Mouse (Mus musculus) neural tube, embryonic 15.5 days (tissue): ENCODE data around the gene Olfr545. TPM values are rescaled to one million over a fixed set of nuclear protein-coding genes. Genes with fewer than 3 reads are reported as not detected.
A peak's percentile ranks its signal among the peaks of the same experiment; 100 is the strongest.
"Not testable (repeated sequence)": the region's sequence is repeated elsewhere in the genome, so short reads cannot be mapped to it uniquely, and the experiment has no call there.

Experiments used
- ATAC-seq: fragments of 200-750 bp; cut with Nextera tagmentation; 2 replicates; pipeline ENCODE4 v1.8.0; 2017; ENCODE audit warnings: mild to moderate bottlenecking, moderate TSS enrichment, moderate library complexity; ENCODE audit not compliant: low FRiP score
- H3K27ac ChIP-seq: fragments of 300-500 bp; sonication (generic); replicated peaks from 2 replicates; pipeline ENCODE4 v1.5.1; 2015; ENCODE audit warnings: mild to moderate bottlenecking, inconsistent platforms
- H3K27me3 ChIP-seq: fragments of 300-500 bp; sonication (generic); replicated peaks from 2 replicates; pipeline ENCODE4 v1.6.1; 2015; ENCODE audit warnings: inconsistent platforms
- H3K36me3 ChIP-seq: fragments of 300-500 bp; sonication (generic); 2 replicates; pipeline ENCODE4 v1.6.1; 2015; ENCODE audit warnings: inconsistent platforms
- H3K4me1 ChIP-seq: fragments of 300-500 bp; sonication (generic); 2 replicates; pipeline ENCODE4 v1.6.1; 2015; ENCODE audit warnings: inconsistent platforms
- H3K4me2 ChIP-seq: fragments of 300-500 bp; sonication (generic); 2 replicates; pipeline ENCODE4 v1.6.1; 2015; ENCODE audit warnings: inconsistent platforms, mild to moderate bottlenecking, moderate library complexity
- H3K4me3 ChIP-seq: fragments of 300-500 bp; sonication (generic); replicated peaks from 2 replicates; pipeline ENCODE4 v1.5.1; 2015; ENCODE audit warnings: mild to moderate bottlenecking, inconsistent platforms
- H3K9ac ChIP-seq: fragments of 300-500 bp; sonication (generic); replicated peaks from 2 replicates; pipeline ENCODE4 v1.6.1; 2015; ENCODE audit warnings: mild to moderate bottlenecking, inconsistent platforms
- H3K9me3 ChIP-seq: fragments of 300-500 bp; sonication (generic); replicated peaks from 2 replicates; pipeline ENCODE4 v1.6.1; 2016; ENCODE audit warnings: inconsistent platforms
- WGBS: fragments of 180-500 bp; shearing (Covaris S2); methylation state at CpG from one replicate; pipeline ENCODE4 v1.1.7; 2015; ENCODE audit warnings: mixed read lengths; 5-methylcytosine and 5-hydroxymethylcytosine counted together
- polyA plus RNA-seq: library from polyadenylated mRNA; unstranded; fragments of >200 nt; fragmentation: Nextera tagmentation; extraction: Ambion mirVana; gene quantifications from 2 replicates; pipeline ENCODE4 v1.2.1, GENCODE M21; 2015

Olfr545 gene
- polyA plus RNA-seq, 1 experiment from 2014 or later: 0.41 TPM

- Histone ChIP-seq H3K27me3 (no peaks in the 10 kb centered on the region), H3K9me3 (no peaks in the 10 kb centered on the region), H3K36me3 (no peaks in the 10 kb centered on the region), H3K9ac (no peak overlapping the region), H3K27ac (no peak overlapping the region), H3K4me1 (peaks cover 3% of the 10 kb centered on the region), H3K4me2 (no peak overlapping the region), H3K4me3 (no peak overlapping the region)
- 91% methylated on average over 9 of the region's 9 CpGs for WGBS
- no peak for ATAC-seq
Observed at GRCm38 (mm10) chr7:102508066-102508465, 8.7 kb upstream of the Olfr545 start.

DNA sequence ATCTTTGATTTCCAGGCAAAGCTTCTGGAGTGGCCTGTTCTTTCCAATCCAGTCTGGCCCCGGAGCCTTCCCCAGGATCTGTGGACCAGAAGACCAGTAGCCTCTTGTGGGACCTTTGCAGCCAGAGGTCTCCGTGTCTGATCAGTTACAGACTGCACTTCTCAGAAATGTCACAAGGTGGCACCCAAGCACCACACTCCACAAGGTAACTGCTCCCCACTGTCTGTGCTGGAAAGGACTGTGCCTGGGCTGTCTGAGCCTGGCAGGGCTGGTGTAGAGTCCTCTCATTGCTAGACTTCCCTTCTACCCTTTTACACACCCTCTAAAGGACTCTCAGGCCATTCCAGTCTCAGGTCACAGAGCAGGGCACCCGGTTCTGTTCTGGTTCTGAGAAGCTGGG is 7.5 kb upstream of the Olfr545 start:
- Histone ChIP-seq H3K9me3 (no peaks in the 10 kb centered on the region), H3K4me3 (no peak overlapping the region), H3K4me1 (no peaks in the 10 kb centered on the region), H3K27ac (no peak overlapping the region), H3K27me3 (no peaks in the 10 kb centered on the region), H3K36me3 (no peaks in the 10 kb centered on the region), H3K4me2 (no peak overlapping the region), H3K9ac (no peak overlapping the region)
- whole genome bisulfite sequencing: 45% methylated on average over 3 of the region's 3 CpGs
- peak; percentile 84 for ATAC-seq

DNA sequence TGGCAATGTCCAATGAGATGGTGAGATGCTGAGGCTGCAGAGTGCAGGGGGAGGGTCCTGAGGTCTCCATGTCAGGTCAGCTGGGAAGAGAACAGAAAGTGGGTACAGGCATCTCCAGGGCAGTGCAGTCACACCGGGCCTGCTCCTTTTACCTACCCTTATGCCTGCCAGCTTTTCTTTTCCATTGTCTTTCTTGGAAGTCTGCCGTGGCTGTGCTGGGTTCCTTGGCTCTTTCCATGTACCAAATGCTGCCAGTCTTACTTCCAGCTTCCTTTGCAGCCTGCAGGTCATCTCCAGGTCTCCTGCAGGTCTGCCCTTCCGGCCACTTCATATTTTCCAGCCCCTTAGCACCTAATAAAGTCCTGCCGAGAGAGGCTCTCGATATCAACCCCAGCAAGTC is 2.6 kb upstream of the Olfr545 start:
- H3K4me2 ChIP-seq: no peak overlapping the region
- no peaks in the 10 kb centered on the region for H3K4me1 ChIP-seq
- WGBS: 79% methylated on average over 5 of the region's 5 CpGs
- no peaks in the 10 kb centered on the region for H3K27me3 ChIP-seq
- H3K9me3 ChIP-seq: no peaks in the 10 kb centered on the region
- no peak overlapping the region for H3K9ac ChIP-seq
- no peak overlapping the region for H3K4me3 ChIP-seq
- no peak overlapping the region for H3K27ac ChIP-seq
- ATAC-seq: no peak
- H3K36me3 ChIP-seq: no peaks in the 10 kb centered on the region

DNA sequence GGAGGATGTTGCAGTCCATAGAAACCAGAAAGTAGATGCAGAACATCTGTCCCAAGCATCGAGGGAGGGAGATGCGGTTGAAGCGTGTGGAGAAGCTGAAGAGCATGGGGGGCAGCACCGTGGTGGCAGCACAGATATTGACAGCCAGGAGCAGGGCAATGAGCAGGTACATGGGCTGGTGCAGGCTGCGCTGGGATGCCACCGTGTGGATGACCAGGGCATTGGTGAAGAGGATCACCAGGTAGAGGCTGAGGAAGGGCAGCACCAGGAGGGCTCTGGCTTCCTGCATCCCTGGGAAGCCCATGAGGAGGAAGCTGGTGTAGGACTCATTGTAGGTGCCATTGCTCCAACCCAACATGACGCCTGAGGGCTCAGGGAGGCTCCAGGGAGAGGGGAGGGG is 5.0 kb downstream of the Olfr545 start:
- not testable (repeated sequence) for H3K27ac ChIP-seq, H3K4me1 ChIP-seq, H3K9ac ChIP-seq, H3K9me3 ChIP-seq, H3K4me2 ChIP-seq, ATAC-seq, H3K4me3 ChIP-seq, H3K27me3 ChIP-seq, H3K36me3 ChIP-seq
- 57% methylated on average over 6 of the region's 7 CpGs for WGBS

DNA sequence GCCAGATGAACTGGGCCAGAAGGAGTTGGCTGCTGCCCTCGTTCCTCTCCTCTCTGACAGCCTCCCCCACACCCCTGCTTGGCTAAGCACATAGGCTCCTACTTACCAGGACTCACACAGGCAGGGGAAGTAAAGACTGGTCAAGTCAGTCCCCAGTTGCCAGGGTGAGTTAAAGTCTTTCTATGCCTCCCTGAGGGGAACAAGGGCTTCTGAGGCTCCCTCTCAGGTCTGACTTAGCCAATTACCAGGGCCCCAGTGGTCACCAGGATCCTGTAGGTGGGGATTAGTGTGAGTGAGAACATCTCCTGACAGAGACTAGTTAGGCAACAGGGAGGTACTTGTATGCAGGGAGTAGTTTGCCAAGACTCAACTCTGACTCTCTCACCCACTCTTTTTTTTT is 11.2 kb downstream of the Olfr545 start, which contains the start of gene Olfr544:
TSS of gene Olfr544 (minus strand) at position 153 of the 400 bp plus-strand sequence.
- Histone ChIP-seq H3K27ac (no peak within 1 kb of the TSS), H3K4me2 (no peak within 1 kb of the TSS), H3K4me1 (no peaks in the 10 kb centered on the region), H3K27me3 (no peaks in the 10 kb centered on the region), H3K9ac (no peak within 1 kb of the TSS), H3K36me3 (no peaks in the 10 kb centered on the region), H3K4me3 (no peak within 1 kb of the TSS), H3K9me3 (no peaks in the 10 kb centered on the region)
- 63% methylated on average over 1 of the region's 1 CpGs for WGBS
- ATAC-seq: no peak

GRCm38 (mm10) chr7:102486105-102486504 is 13.3 kb downstream of the Olfr545 start:
- Histone ChIP-seq H3K4me1 (no peaks in the 10 kb centered on the region), H3K4me3 (no peak overlapping the region), H3K27ac (no peak overlapping the region), H3K4me2 (no peak overlapping the region), H3K27me3 (no peaks in the 10 kb centered on the region), H3K9me3 (no peaks in the 10 kb centered on the region), H3K9ac (no peak overlapping the region), H3K36me3 (no peaks in the 10 kb centered on the region)
- WGBS: 81% methylated on average over 1 of the region's 1 CpGs
- no peak for ATAC-seq

GRCm38 (mm10) chr7:102484766-102485165 is 14.6 kb downstream of the Olfr545 start:
- not testable (repeated sequence) for ATAC-seq, H3K4me2 ChIP-seq

DNA sequence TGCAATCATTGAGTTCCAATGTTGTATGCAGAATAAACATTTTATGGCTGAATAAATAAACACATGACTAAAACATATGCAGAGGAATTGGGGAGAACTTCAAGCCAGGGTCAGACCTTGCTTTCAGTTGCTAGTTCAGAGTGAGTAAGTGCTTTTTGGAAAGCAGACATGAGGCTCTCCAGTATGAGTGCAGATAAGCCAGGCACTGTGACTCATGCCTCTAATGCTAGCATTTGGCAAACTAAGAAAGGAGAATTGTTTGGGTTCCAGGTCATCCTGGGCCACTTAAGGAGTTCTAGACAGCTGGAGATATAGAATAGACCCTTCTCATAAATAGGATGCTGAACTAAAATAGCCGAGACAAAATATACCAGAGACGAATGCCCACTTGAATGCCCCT is 15.7 kb downstream of the Olfr545 start:
- Histone ChIP-seq H3K36me3 (no peaks in the 10 kb centered on the region), H3K27ac (no peak overlapping the region), H3K9me3 (no peaks in the 10 kb centered on the region), H3K27me3 (no peaks in the 10 kb centered on the region), H3K4me1 (no peaks in the 10 kb centered on the region), H3K4me2 (no peak overlapping the region), H3K4me3 (no peak overlapping the region), H3K9ac (no peak overlapping the region)
- WGBS: 92% methylated on average over 2 of the region's 2 CpGs
- ATAC-seq: no peak

More at GRCm38 (mm10) chr7:102484766-102485165, 14.6 kb downstream of the Olfr545 start:
- H3K27me3 ChIP-seq, H3K4me3 ChIP-seq, H3K9me3 ChIP-seq, H3K4me1 ChIP-seq, H3K27ac ChIP-seq, H3K36me3 ChIP-seq, H3K9ac ChIP-seq: not testable (repeated sequence)
- WGBS: 73% methylated on average over 8 of the region's 8 CpGs

DNA sequence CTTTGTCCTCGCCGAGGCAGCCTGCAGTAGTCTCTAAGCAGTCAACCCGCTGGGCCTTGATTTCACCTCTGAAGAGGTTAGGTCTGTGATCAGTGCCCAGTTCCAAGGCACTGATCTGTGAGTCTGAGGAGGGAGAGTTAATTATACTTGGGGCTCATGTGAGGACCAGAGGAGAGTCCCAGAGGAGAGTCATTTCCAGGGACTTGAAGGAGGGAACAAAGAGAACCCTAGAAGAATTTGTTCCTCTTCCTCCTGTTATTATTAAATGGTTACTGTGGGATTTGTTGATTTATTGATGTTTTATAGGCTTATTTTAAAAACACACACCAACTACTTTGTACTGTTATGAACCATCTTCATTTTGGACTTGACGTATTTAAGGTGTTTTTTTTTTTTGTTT is 17.8 kb downstream of the Olfr545 start, which contains the start of gene Olfr543:
TSS of gene Olfr543 (minus strand) at position 101 of the 400 bp plus-strand sequence.
- Histone ChIP-seq H3K4me2 (no peak within 1 kb of the TSS), H3K36me3 (no peaks in the 10 kb centered on the region), H3K4me3 (no peak within 1 kb of the TSS), H3K4me1 (no peaks in the 10 kb centered on the region), H3K9ac (no peak within 1 kb of the TSS), H3K27me3 (no peaks in the 10 kb centered on the region), H3K9me3 (no peaks in the 10 kb centered on the region), H3K27ac (no peak within 1 kb of the TSS)
- no peak for ATAC-seq
- 95% methylated on average over 4 of the region's 4 CpGs for WGBS

DNA sequence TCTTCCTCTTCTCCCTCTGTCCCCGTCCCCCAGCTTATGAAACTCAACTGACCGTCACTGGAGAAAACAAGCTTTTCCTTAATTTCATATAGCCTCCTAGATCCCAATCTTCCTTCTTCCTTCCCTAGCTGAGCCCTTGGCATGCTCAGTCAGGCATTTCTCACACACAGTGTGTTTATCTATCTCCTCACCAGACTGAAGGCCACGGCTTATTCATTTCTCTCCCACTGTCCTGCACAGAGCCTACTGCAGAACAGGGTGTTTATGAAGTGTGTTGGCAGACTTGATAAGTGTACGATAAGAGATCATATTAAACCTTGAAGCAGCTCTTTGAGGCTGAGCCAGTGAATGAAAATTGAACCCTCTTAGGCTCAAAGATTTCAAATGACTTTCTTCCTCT is 18.6 kb downstream of the Olfr545 start:
- Histone ChIP-seq H3K36me3 (no peaks in the 10 kb centered on the region), H3K9me3 (no peaks in the 10 kb centered on the region), H3K4me1 (no peaks in the 10 kb centered on the region), H3K4me2 (no peak overlapping the region), H3K27me3 (no peaks in the 10 kb centered on the region), H3K9ac (no peak overlapping the region), H3K27ac (no peak overlapping the region), H3K4me3 (no peak overlapping the region)
- ATAC-seq: no peak
- WGBS: 91% methylated on average over 4 of the region's 4 CpGs

DNA sequence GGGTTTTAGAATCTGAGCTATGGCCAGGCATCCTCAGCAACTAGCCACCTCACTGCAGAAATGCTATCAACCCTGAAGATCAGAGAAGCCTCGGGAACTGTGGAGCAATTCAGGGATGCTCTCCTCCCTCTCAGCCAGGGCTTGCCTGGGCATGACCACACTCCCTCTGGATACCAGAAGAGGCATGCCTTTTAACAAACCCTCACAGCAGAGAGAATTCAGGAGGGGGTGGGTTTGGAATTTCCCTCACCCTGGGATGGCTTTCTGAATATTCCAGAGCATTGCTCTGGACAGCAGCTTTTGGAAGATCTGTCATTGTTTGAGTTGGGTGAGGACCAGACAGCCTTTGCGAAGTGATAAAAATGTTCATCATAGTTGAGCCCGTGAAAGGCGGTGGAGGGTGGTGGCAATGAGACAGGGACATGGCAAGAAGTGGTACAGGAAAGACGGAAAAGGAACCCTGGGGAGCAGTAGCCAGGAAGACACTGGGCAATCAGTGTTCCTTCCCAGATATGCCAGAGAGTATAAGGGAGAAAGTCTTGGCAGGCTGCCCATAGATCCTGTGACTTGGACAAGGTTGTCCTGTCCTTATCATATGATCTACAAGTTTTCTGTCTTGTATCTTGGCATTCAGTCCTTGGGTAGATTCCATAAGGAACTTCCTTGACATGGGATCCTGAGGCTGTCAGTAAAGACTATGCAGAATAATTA is 19.9 kb downstream of the Olfr545 start:
- no peaks in the 10 kb centered on the region for H3K36me3 ChIP-seq
- no peaks in the 10 kb centered on the region for H3K4me1 ChIP-seq
- no peak overlapping the region for H3K4me3 ChIP-seq
- 73% methylated on average over 5 of the region's 5 CpGs for WGBS
- no peaks in the 10 kb centered on the region for H3K9me3 ChIP-seq
- ATAC-seq: no peak
- no peak overlapping the region for H3K4me2 ChIP-seq
- no peak overlapping the region for H3K9ac ChIP-seq
- H3K27ac ChIP-seq: no peak overlapping the region
- no peaks in the 10 kb centered on the region for H3K27me3 ChIP-seq

DNA sequence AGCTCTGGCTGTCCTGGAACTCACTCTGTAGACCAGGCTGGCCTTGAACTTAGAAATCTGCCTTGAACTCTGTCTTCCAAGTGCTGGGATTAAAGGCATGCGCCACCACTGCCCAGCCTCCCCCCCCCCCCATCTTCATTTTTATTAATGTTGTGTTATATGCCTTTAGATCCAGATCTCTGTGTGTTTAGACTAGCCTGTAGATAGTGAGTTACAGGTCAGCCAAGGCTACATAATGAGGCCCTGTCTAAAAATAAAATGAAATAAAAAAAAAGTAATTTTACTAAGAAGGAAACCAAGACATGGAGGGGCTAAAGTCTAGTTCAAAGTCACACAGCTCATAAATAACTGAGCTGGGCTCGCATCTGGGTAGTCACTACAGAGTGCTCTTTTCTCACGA is 20.4 kb downstream of the Olfr545 start:
- Histone ChIP-seq H3K4me3 (no peak overlapping the region), H3K9ac (no peak overlapping the region), H3K36me3 (no peaks in the 10 kb centered on the region), H3K27me3 (no peaks in the 10 kb centered on the region), H3K27ac (no peak overlapping the region), H3K9me3 (no peaks in the 10 kb centered on the region), H3K4me1 (no peaks in the 10 kb centered on the region), H3K4me2 (no peak overlapping the region)
- ATAC-seq: no peak
- WGBS: 74% methylated on average over 3 of the region's 3 CpGs
